Mouse (Mus musculus): ENCODE data around the gene Rab8b.

DNA sequence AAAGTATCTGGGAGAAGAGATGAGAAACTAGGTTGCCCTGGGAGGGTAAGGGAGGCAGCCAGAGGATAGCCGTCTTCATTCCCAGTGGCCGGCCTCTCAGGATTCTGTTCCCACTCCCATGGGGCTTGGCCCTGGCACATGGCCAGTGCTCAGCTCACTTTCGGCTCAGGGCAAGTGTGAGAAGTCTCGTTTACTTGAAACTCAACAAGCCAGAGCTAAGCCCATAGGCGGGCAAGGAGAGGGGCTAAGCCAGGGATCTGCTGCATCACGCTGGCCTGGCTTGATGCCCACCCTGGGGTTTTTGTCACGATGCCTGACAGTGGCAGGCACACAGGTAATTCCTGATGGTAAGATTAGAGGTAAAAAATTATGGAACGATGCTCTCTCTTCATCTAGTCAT is 18.0 kb upstream of the Rab8b start:
- TF ChIP-seq POLR2A (IDR thresholded peaks at IDR 0.05; ENCODE audit: insufficient read length, low read depth) (no peak), POLR2AphosphoS2 (IDR thresholded peaks at IDR 0.05; ENCODE audit: insufficient read length, low read depth) (no peak), E2F4 (IDR thresholded peaks at IDR 0.05; ENCODE audit: insufficient read depth) (no peak), REST (IDR thresholded peaks at IDR 0.05; ENCODE audit: insufficient read depth, insufficient read length) (no peak), CEBPB (IDR thresholded peaks at IDR 0.05; ENCODE audit: insufficient read depth, poor library complexity, severe bottlenecking) (no peak), SRF (IDR thresholded peaks at IDR 0.05; ENCODE audit: control insufficient read depth, insufficient read length, low read depth) (no peak), USF1 (IDR thresholded peaks at IDR 0.05; ENCODE audit: low read depth) (no peak)
